Mouse (Mus musculus) urinary bladder, postnatal 25 days (tissue): ENCODE measurements around the gene Lrba.
A peak's percentile ranks its signal among the peaks of the same experiment; 100 is the strongest.

Source experiments
- DNase-seq: peaks from one replicate; pipeline ENCODE4 v3.0.0; 2022; ENCODE audit warnings: low spot score

Gene Lrba

GRCm38 (mm10) chr3:86518506-86519109 lies 294.1 kb downstream of the Lrba start:
- no peak for DNase-seq

GRCm38 (mm10) chr3:86522880-86523505 lies 298.5 kb downstream of the Lrba start:
- DNase-seq = no peak

GRCm38 (mm10) chr3:86531531-86532269 lies 307.2 kb downstream of the Lrba start:
- DNase-seq = no peak

GRCm38 (mm10) chr3:86536751-86537150 lies 312.3 kb downstream of the Lrba start:
- DNase-seq = no peak

- no peak for DNase-seq
Observed at GRCm38 (mm10) chr3:86538645-86539554, 314.4 kb downstream of the Lrba start.

GRCm38 (mm10) chr3:86539555-86540168 lies 315.2 kb downstream of the Lrba start:
- no peak for DNase-seq

- DNase-seq = no peak
Observed at GRCm38 (mm10) chr3:86541074-86541614, 316.7 kb downstream of the Lrba start.

- DNase-seq = no peak
Observed at GRCm38 (mm10) chr3:86541863-86542397, 317.4 kb downstream of the Lrba start.

- no peak for DNase-seq
Observed at GRCm38 (mm10) chr3:86544785-86545184, 320.3 kb downstream of the Lrba start.

- DNase-seq = no peak
Observed at GRCm38 (mm10) chr3:86545945-86546344, 321.5 kb downstream of the Lrba start.

GRCm38 (mm10) chr3:86546471-86547250 lies 322.2 kb downstream of the Lrba start:
- DNase-seq = peak; percentile 10

- no peak for DNase-seq
Observed at GRCm38 (mm10) chr3:86547251-86547791, 322.8 kb downstream of the Lrba start.

- DNase-seq = no peak
Observed at GRCm38 (mm10) chr3:86548091-86549015, 323.9 kb downstream of the Lrba start, which contains the start of gene Mab21l2. Gene Mab21l2, minus strand, starts transcription at chr3:86548629.

- no peak for DNase-seq
Observed at GRCm38 (mm10) chr3:86550301-86551010, 326.0 kb downstream of the Lrba start.

GRCm38 (mm10) chr3:86551011-86551728 lies 326.7 kb downstream of the Lrba start:
- no peak for DNase-seq

GRCm38 (mm10) chr3:86552170-86552569 lies 327.7 kb downstream of the Lrba start:
- no peak for DNase-seq

- no peak for DNase-seq
Observed at GRCm38 (mm10) chr3:86558976-86559375, 334.5 kb downstream of the Lrba start.

GRCm38 (mm10) chr3:86559635-86560034 lies 335.2 kb downstream of the Lrba start:
- no peak for DNase-seq
